Mouse (Mus musculus) erythroid progenitor cell, adult 5-6 weeks (primary cell): Measurements from ENCODE around the gene Olfr1. TPM values are rescaled to one million over a fixed set of nuclear protein-coding genes. Genes with fewer than 3 reads are reported as not detected.

ENCODE experiments used
- ATAC-seq: replicated peaks from 2 replicates; pipeline ENCODE4 v1.8.0; 2016; ENCODE audit warnings: moderate number of reproducible peaks, mild to moderate bottlenecking, moderate TSS enrichment, inconsistent platforms; ENCODE audit not compliant: poor library complexity, low FRiP score, severe bottlenecking
- total RNA-seq, 2 experiments: library from RNA; stranded (forward) in 1 of 2; stranded (reverse) in 1 of 2; fragments of 150-400 nt in 1 of 2; fragments of 186-747, 209-891 nt in 1 of 2; gene quantifications; 2 replicates each; pipeline versions ENCODE4 v1.2.3 to v1.2.4; 2015 to 2017; ENCODE audit warnings: low replicate concordance in 2 of 2

Olfr1 gene
- total RNA-seq (2015; ENCODE audit: low replicate concordance) = not detected in 2 replicates
- not detected in 2 replicates for total RNA-seq (2017; ENCODE audit: low replicate concordance)

GRCm38 (mm10) chr11:73399514-73399913 is at the start of gene Olfr1:
Olfr1 (minus strand) TSS chr11:73399614.
- ATAC-seq = no peak

GRCm38 (mm10) chr11:73428377-73428776 is 29.0 kb upstream of the Olfr1 start, which contains the start of gene Olfr378:
Olfr378 (minus strand) TSS chr11:73428477.
- no peak for ATAC-seq

GRCm38 (mm10) chr11:73395374-73395773 is 4.0 kb downstream of the Olfr1 start:
- no peak for ATAC-seq

GRCm38 (mm10) chr11:73370946-73371345 is 28.5 kb downstream of the Olfr1 start, which contains the start of gene Olfr376:
Olfr376 (plus strand) TSS chr11:73371246.
- ATAC-seq = no peak

GRCm38 (mm10) chr11:73350483-73350882 is 48.9 kb downstream of the Olfr1 start, which contains the start of gene Olfr20:
Olfr20 (plus strand) TSS chr11:73350783.
- ATAC-seq = no peak

Other genes with a start within 250 kb of the Olfr1 start
- gene P2rx5, start 239.2 kb downstream of the Olfr1 start, total RNA-seq (2015; ENCODE audit: low replicate concordance) = not detected in 2 replicates
- gene P2rx5, start 239.2 kb downstream of the Olfr1 start, total RNA-seq (2017; ENCODE audit: low replicate concordance) = not detected in 2 replicates
- 16.9 and 27.2 TPM in 2 replicates for gene Emc6, start 222.6 kb downstream of the Olfr1 start, total RNA-seq (2015; ENCODE audit: low replicate concordance)
- gene Emc6, start 222.6 kb downstream of the Olfr1 start, total RNA-seq (2017; ENCODE audit: low replicate concordance) = 8.0 and 31.8 TPM in 2 replicates
- 2.1 and 9.4 TPM in 2 replicates for gene Tax1bp3, start 222.5 kb downstream of the Olfr1 start, total RNA-seq (2015; ENCODE audit: low replicate concordance)
- gene Tax1bp3, start 222.5 kb downstream of the Olfr1 start, total RNA-seq (2017; ENCODE audit: low replicate concordance) = 3.3 and 6.9 TPM in 2 replicates
- 5.9 and 11.9 TPM in 2 replicates for gene Ctns, start 200.6 kb downstream of the Olfr1 start, total RNA-seq (2015; ENCODE audit: low replicate concordance)
- gene Ctns, start 200.6 kb downstream of the Olfr1 start, total RNA-seq (2017; ENCODE audit: low replicate concordance) = 7.7 and 15.1 TPM in 2 replicates
- gene Shpk, start 200.2 kb downstream of the Olfr1 start, total RNA-seq (2015; ENCODE audit: low replicate concordance) = 2.9 TPM in 1 of 2 replicates, not detected in the other
- 0.39 TPM in 1 of 2 replicates, not detected in the other for gene Shpk, start 200.2 kb downstream of the Olfr1 start, total RNA-seq (2017; ENCODE audit: low replicate concordance)
- gene Trpv1, start 165.3 kb downstream of the Olfr1 start, total RNA-seq (2015; ENCODE audit: low replicate concordance) = not detected in 2 replicates
- not detected in 2 replicates for gene Trpv1, start 165.3 kb downstream of the Olfr1 start, total RNA-seq (2017; ENCODE audit: low replicate concordance)
- gene Trpv3, start 132.2 kb downstream of the Olfr1 start, total RNA-seq (2015; ENCODE audit: low replicate concordance) = not detected in 2 replicates
- gene Trpv3, start 132.2 kb downstream of the Olfr1 start, total RNA-seq (2017; ENCODE audit: low replicate concordance) = not detected in 2 replicates
- not detected in 2 replicates for gene Aspa, start 70.0 kb downstream of the Olfr1 start, total RNA-seq (2015; ENCODE audit: low replicate concordance)
- not detected in 2 replicates for gene Aspa, start 70.0 kb downstream of the Olfr1 start, total RNA-seq (2017; ENCODE audit: low replicate concordance)
- not detected in 2 replicates for gene Gm49340, start 69.9 kb downstream of the Olfr1 start, total RNA-seq (2015; ENCODE audit: low replicate concordance)
- not detected in 2 replicates for gene Gm49340, start 69.9 kb downstream of the Olfr1 start, total RNA-seq (2017; ENCODE audit: low replicate concordance)
- gene Spata22, start 69.9 kb downstream of the Olfr1 start, total RNA-seq (2015; ENCODE audit: low replicate concordance) = not detected in 2 replicates
- gene Spata22, start 69.9 kb downstream of the Olfr1 start, total RNA-seq (2017; ENCODE audit: low replicate concordance) = not detected in 2 replicates
- not detected in 2 replicates for gene Olfr20, start 48.8 kb downstream of the Olfr1 start, total RNA-seq (2015; ENCODE audit: low replicate concordance)
- not detected in 2 replicates for gene Olfr20, start 48.8 kb downstream of the Olfr1 start, total RNA-seq (2017; ENCODE audit: low replicate concordance)
- gene Olfr376, start 28.4 kb downstream of the Olfr1 start, total RNA-seq (2015; ENCODE audit: low replicate concordance) = not detected in 2 replicates
- gene Olfr376, start 28.4 kb downstream of the Olfr1 start, total RNA-seq (2017; ENCODE audit: low replicate concordance) = not detected in 2 replicates
- not detected in 2 replicates for gene Olfr378, start 28.9 kb upstream of the Olfr1 start, total RNA-seq (2015; ENCODE audit: low replicate concordance)
- not detected in 2 replicates for gene Olfr378, start 28.9 kb upstream of the Olfr1 start, total RNA-seq (2017; ENCODE audit: low replicate concordance)
- not detected in 2 replicates for gene Olfr380, start 57.9 kb upstream of the Olfr1 start, total RNA-seq (2015; ENCODE audit: low replicate concordance)
- not detected in 2 replicates for gene Olfr380, start 57.9 kb upstream of the Olfr1 start, total RNA-seq (2017; ENCODE audit: low replicate concordance)
- not detected in 2 replicates for gene Olfr381, start 92.0 kb upstream of the Olfr1 start, total RNA-seq (2015; ENCODE audit: low replicate concordance)
- not detected in 2 replicates for gene Olfr381, start 92.0 kb upstream of the Olfr1 start, total RNA-seq (2017; ENCODE audit: low replicate concordance)
- gene Olfr382, start 117.6 kb upstream of the Olfr1 start, total RNA-seq (2015; ENCODE audit: low replicate concordance) = not detected in 2 replicates
- gene Olfr382, start 117.6 kb upstream of the Olfr1 start, total RNA-seq (2017; ENCODE audit: low replicate concordance) = not detected in 2 replicates
- gene Olfr385, start 193.4 kb upstream of the Olfr1 start, total RNA-seq (2015; ENCODE audit: low replicate concordance) = not detected in 2 replicates
- gene Olfr385, start 193.4 kb upstream of the Olfr1 start, total RNA-seq (2017; ENCODE audit: low replicate concordance) = not detected in 2 replicates
- gene Olfr384, start 199.0 kb upstream of the Olfr1 start, total RNA-seq (2015; ENCODE audit: low replicate concordance) = not detected in 2 replicates
- gene Olfr384, start 199.0 kb upstream of the Olfr1 start, total RNA-seq (2017; ENCODE audit: low replicate concordance) = not detected in 2 replicates